Mouse (Mus musculus) central nervous system, embryonic 14 days (tissue): ENCODE data around the gene Serpinb3c. TPM values are rescaled to one million over a fixed set of nuclear protein-coding genes. Genes with fewer than 3 reads are reported as not detected.

Source experiments
- polyA plus RNA-seq: library from polyadenylated mRNA; depleted of rRNA; stranded (reverse); fragments of >200 nt; gene quantifications from 2 replicates; pipeline ENCODE4 v1.2.3, GENCODE M21; 2012; rRNA removed

The Serpinb3c gene
- polyA plus RNA-seq: 0.21 TPM in 1 of 2 replicates, not detected in the other

GRCm38 (mm10) chr1:107278261-107278660, at the start of gene Serpinb3c, which contains the start of gene Serpinb3b:
TSS of gene Serpinb3c (minus strand) at chr1:107278371.
TSS of gene Serpinb3b (minus strand) at chr1:107278361.

Other genes starting within 250 kb of the Serpinb3c start
- 0.34 TPM in 1 of 2 replicates, not detected in the other for gene Serpinb3a, start 226.1 kb downstream of the Serpinb3c start, polyA plus RNA-seq
- not detected in 2 replicates for gene Serpinb3d, start 194.9 kb downstream of the Serpinb3c start, polyA plus RNA-seq
- gene Serpinb3b, start within 50 bp of the Serpinb3c start, polyA plus RNA-seq: 0.06 TPM in 1 of 2 replicates, not detected in the other
- gene Serpinb11, start 82.8 kb upstream of the Serpinb3c start, polyA plus RNA-seq: 0.08 TPM in 1 of 2 replicates, not detected in the other
- 0.04 and 0.26 TPM in 2 replicates for gene Serpinb7, start 121.3 kb upstream of the Serpinb3c start, polyA plus RNA-seq
- 0.26 and 0.28 TPM in 2 replicates for gene Serpinb2, start 233.1 kb upstream of the Serpinb3c start, polyA plus RNA-seq